Comparison of ENCODE assay signal across 10 mouse cellular contexts in genomic region chr10:128920736-128921161, GRCm38 (mm10). TPM values are rescaled to one million over a fixed set of nuclear protein-coding genes. Genes with fewer than 3 reads are reported as not detected.
DNase-seq lines count a peak whose midpoint lies in the region; ATAC-seq and TF ChIP-seq lines count a peak whose summit lies in the region.
"Had no signal": no experiment of that assay in that cellular context is flagged by ENCODE, and none has a peak within 500 bp of the region (broad histone marks: within the 10 kb centered on the region; RNA-seq: fewer than 3 reads in every experiment).

No protein-coding gene starts in this region.

- no peak overlapping the region for H3K4me3 ChIP-seq in kidney, postnatal 0 days (replicated peaks; ENCODE audit: low read depth, low read length)

- no peak overlapping the region for H3K4me2 ChIP-seq in kidney, postnatal 0 days (ENCODE audit: low read length)

- no peaks in the 10 kb centered on the region for H3K9me3 ChIP-seq in kidney, postnatal 0 days (replicated peaks; ENCODE audit: low read length)

- peak overlapping the region; percentile 67 for H3K27ac ChIP-seq in kidney, postnatal 0 days

- peak; percentile 53 for DNase-seq in adrenal gland, adult 2 months
- DNase-seq in adrenal gland, postnatal 10 days = no peak
- DNase-seq in left cerebral cortex, postnatal 4 days = peak; percentile 19
- DNase-seq in left cerebral cortex, postnatal 25 days (ENCODE audit: low spot score in 2 of 2) = no peak
- DNase-seq in fibroblast of lung, adult 2 months (ENCODE audit: low read depth) = peak; percentile 67
- DNase-seq in kidney, postnatal 0 days (ENCODE audit: low spot score) = peak; percentile 76
- DNase-seq in frontal cortex, postnatal 36 days (ENCODE audit: low spot score in 2 of 2) = no peak
- DNase-seq: cerebellum, postnatal 25 days; retina, postnatal 1 day had no signal

- H3K4me1 ChIP-seq in kidney, postnatal 0 days (replicated peaks; ENCODE audit: insufficient read depth, low read length) = peaks cover 31% of the 10 kb centered on the region

- H3K36me3 ChIP-seq in kidney, postnatal 0 days (ENCODE audit: insufficient read depth, low read length) = peaks cover 15% of the 10 kb centered on the region; the same call in 1 of the 2 replicates

- ATAC-seq in kidney, postnatal 0 days (replicated peaks; ENCODE audit: low FRiP score, low read depth) = no peak
- no peak for ATAC-seq in granulocyte monocyte progenitor cell, adult 5-6 weeks (replicated peaks; ENCODE audit: poor library complexity, severe bottlenecking)

- H3K9ac ChIP-seq in kidney, postnatal 0 days (ENCODE audit: low read depth, low read length) = no peak overlapping the region

- WGBS in kidney, postnatal 0 days = 64% methylated on average over 3 of the region's 3 CpGs

- TF ChIP-seq CTCF in kidney, postnatal 0 days (IDR thresholded peaks at IDR 0.05; ENCODE audit: low read depth) = no peak

- H3K27me3 ChIP-seq in kidney, postnatal 0 days (ENCODE audit: insufficient read depth, low read length) = no peaks in the 10 kb centered on the region

- intact Hi-C loops in left cerebral cortex, postnatal 4 days (cut with DNase I) = no loop called here
- intact Hi-C loops in left cerebral cortex, postnatal 25 days (cut with DNase I) = loop anchor here (5.0 kb wide), 1 partner anchor 57 kb away; no protein-coding TSS in a partner anchor

RNA-seq across cellular contexts. Expression of gene Rdh5, which starts 1.9 kb away (rescaled TPM):
- total RNA-seq in adrenal gland, adult 2 months (2021) = 10 to 100 TPM; 11.2 to 15.9 TPM
- 24.3 and 29.3 TPM in 2 replicates for polyA plus RNA-seq in adrenal gland, adult 2 months (2012; rRNA removed)
- 10 to 100 TPM; 16.4 to 22.8 TPM for total RNA-seq in adrenal gland, postnatal 10 days (2021)
- total RNA-seq in left cerebral cortex, postnatal 4 days (2021) = 1 to 10 TPM; 5.4 to 6.1 TPM
- total RNA-seq in left cerebral cortex, postnatal 25 days (2021) = 1 to 10 TPM; 6.0 to 8.2 TPM
- polyA plus RNA-seq in kidney, postnatal 0 days (2015; fragmentation: Nextera tagmentation; extraction: Ambion mirVana) = 12.9 and 15.0 TPM in 2 replicates
- total RNA-seq in granulocyte monocyte progenitor cell, adult 5-6 weeks (2014; fragmentation: Nextera tagmentation) = 2.0 and 9.5 TPM in 2 replicates
- total RNA-seq in granulocyte monocyte progenitor cell, adult 5-6 weeks (2017) = 2.4 TPM in 1 of 2 replicates, not detected in the other

RNA-seq across cellular contexts. Expression of gene Bloc1s1, which starts 3.1 kb away (rescaled TPM):
- 100 to 1,000 TPM; 174 to 223 TPM for total RNA-seq in adrenal gland, adult 2 months (2021)
- polyA plus RNA-seq in adrenal gland, adult 2 months (2012; rRNA removed) = 99.2 and 115 TPM in 2 replicates
- total RNA-seq in adrenal gland, postnatal 10 days (2021) = 100 to 1,000 TPM; 216 to 240 TPM
- 10 to 100 TPM; 90.7 to 91.9 TPM for total RNA-seq in left cerebral cortex, postnatal 4 days (2021)
- 10 to 100 TPM; 81.4 to 86.2 TPM for total RNA-seq in left cerebral cortex, postnatal 25 days (2021)
- polyA plus RNA-seq in kidney, postnatal 0 days (2015; fragmentation: Nextera tagmentation; extraction: Ambion mirVana) = 272 and 276 TPM in 2 replicates
- total RNA-seq in granulocyte monocyte progenitor cell, adult 5-6 weeks (2014; fragmentation: Nextera tagmentation) = 124 and 140 TPM in 2 replicates
- 71.3 and 86.4 TPM in 2 replicates for total RNA-seq in granulocyte monocyte progenitor cell, adult 5-6 weeks (2017)

RNA-seq across cellular contexts. Expression of gene Itga7, which starts 12.9 kb away (rescaled TPM):
- 10 to 100 TPM in 1 of 2 experiments, 1 to 10 TPM in 1; 8.4 to 25.6 TPM for total RNA-seq in adrenal gland, adult 2 months (2021)
- polyA plus RNA-seq in adrenal gland, adult 2 months (2012; rRNA removed) = 19.6 and 32.5 TPM in 2 replicates
- 10 to 100 TPM; 24.4 to 36.7 TPM for total RNA-seq in adrenal gland, postnatal 10 days (2021)
- 1 to 10 TPM; 8.9 to 9.1 TPM for total RNA-seq in left cerebral cortex, postnatal 4 days (2021)
- 10 to 100 TPM; 12.4 to 15.5 TPM for total RNA-seq in left cerebral cortex, postnatal 25 days (2021)
- 3.8 TPM in 2 replicates for polyA plus RNA-seq in kidney, postnatal 0 days (2015; fragmentation: Nextera tagmentation; extraction: Ambion mirVana)
- not detected in 2 replicates for total RNA-seq in granulocyte monocyte progenitor cell, adult 5-6 weeks (2014; fragmentation: Nextera tagmentation)
- not detected in 2 replicates for total RNA-seq in granulocyte monocyte progenitor cell, adult 5-6 weeks (2017)

RNA-seq across cellular contexts. Expression of gene Cd63, which starts 20.0 kb away (rescaled TPM):
- total RNA-seq in adrenal gland, adult 2 months (2021) = 100 to 1,000 TPM; 279 to 433 TPM
- 38.2 and 44.2 TPM in 2 replicates for polyA plus RNA-seq in adrenal gland, adult 2 months (2012; rRNA removed)
- 100 to 1,000 TPM; 243 to 263 TPM for total RNA-seq in adrenal gland, postnatal 10 days (2021)
- total RNA-seq in left cerebral cortex, postnatal 4 days (2021) = 10 to 100 TPM; 52.7 to 64.3 TPM
- 10 to 100 TPM; 65.0 to 74.0 TPM for total RNA-seq in left cerebral cortex, postnatal 25 days (2021)
- polyA plus RNA-seq in kidney, postnatal 0 days (2015; fragmentation: Nextera tagmentation; extraction: Ambion mirVana) = 1,350 and 1,394 TPM in 2 replicates
- 139 and 203 TPM in 2 replicates for total RNA-seq in granulocyte monocyte progenitor cell, adult 5-6 weeks (2014; fragmentation: Nextera tagmentation)
- 123 and 185 TPM in 2 replicates for total RNA-seq in granulocyte monocyte progenitor cell, adult 5-6 weeks (2017)

RNA-seq across cellular contexts. Expression of gene Gdf11, which starts 29.2 kb away (rescaled TPM):
- 1 to 10 TPM; 1.8 to 2.3 TPM for total RNA-seq in adrenal gland, adult 2 months (2021)
- polyA plus RNA-seq in adrenal gland, adult 2 months (2012; rRNA removed) = 0.55 and 0.99 TPM in 2 replicates
- 1 to 10 TPM; 3.0 to 4.5 TPM for total RNA-seq in adrenal gland, postnatal 10 days (2021)
- total RNA-seq in left cerebral cortex, postnatal 4 days (2021) = 10 to 100 TPM; 18.8 to 20.1 TPM
- 10 to 100 TPM; 12.8 to 14.9 TPM for total RNA-seq in left cerebral cortex, postnatal 25 days (2021)
- polyA plus RNA-seq in kidney, postnatal 0 days (2015; fragmentation: Nextera tagmentation; extraction: Ambion mirVana) = 7.7 and 8.2 TPM in 2 replicates
- 0.21 TPM in 1 of 2 replicates, not detected in the other for total RNA-seq in granulocyte monocyte progenitor cell, adult 5-6 weeks (2014; fragmentation: Nextera tagmentation)
- 0.15 TPM in 1 of 2 replicates, not detected in the other for total RNA-seq in granulocyte monocyte progenitor cell, adult 5-6 weeks (2017)

Comparison
In these comparisons a context has a peak if more than half of its experiments do, and no peak if none do; other contexts are left out.
1. DNase-seq: peak in adrenal gland, adult 2 months (single experiment), left cerebral cortex, postnatal 4 days (single experiment), fibroblast of lung, adult 2 months (single experiment) and kidney, postnatal 0 days (single experiment); none in adrenal gland, postnatal 10 days (single experiment), left cerebral cortex, postnatal 25 days (0 of 2) and frontal cortex, postnatal 36 days (0 of 2).
2. RNA of gene Itga7, which starts 12.9 kb away (total RNA-seq): 24.4 to 36.7 TPM in adrenal gland, postnatal 10 days, 8.4 to 25.6 TPM in adrenal gland, adult 2 months, 12.4 to 15.5 TPM in left cerebral cortex, postnatal 25 days and 8.9 to 9.1 TPM in left cerebral cortex, postnatal 4 days; not detected in granulocyte monocyte progenitor cell, adult 5-6 weeks; every median in the first group is over 4 times any median in the second.